Mouse (Mus musculus): Measurements from ENCODE around the gene Ppm1j.

GRCm38 (mm10) chr3:104780561-104781420 is at the start of gene Ppm1j:
- no peak for TF ChIP-seq POLR2A (IDR thresholded peaks at IDR 0.05; ENCODE audit: insufficient read length, low read depth)
- no peak for TF ChIP-seq TCF12 (IDR thresholded peaks at IDR 0.05; ENCODE audit: insufficient read depth, poor library complexity, severe bottlenecking)
- no peak for TF ChIP-seq TCF3 (IDR thresholded peaks at IDR 0.05; ENCODE audit: insufficient read length, low read depth)
- TF ChIP-seq POLR2AphosphoS2 (IDR thresholded peaks at IDR 0.05; ENCODE audit: insufficient read length, low read depth) = no peak
- TF ChIP-seq E2F4 (IDR thresholded peaks at IDR 0.05; ENCODE audit: insufficient read depth) = no peak
- no peak for TF ChIP-seq USF1 (IDR thresholded peaks at IDR 0.05; ENCODE audit: low read depth)
- TF ChIP-seq MAX (IDR thresholded peaks at IDR 0.05; ENCODE audit: low read depth) = no peak

All from myocyte (in vitro differentiated cells).